Mouse (Mus musculus) MEL (cell line): ENCODE data around the gene Cadps.

Source experiments
- CTCF ChIP-seq, 3 experiments: IDR thresholded peaks in 2 of 3; conservative IDR thresholded peaks in 1 of 3; 2 replicates each; pipeline ENCODE4 v1.5.1; 2011 to 2012; ENCODE audit warnings: low read length in 3 of 3, low read depth in 2 of 3, mild to moderate bottlenecking in 2 of 3, improper control_type of control experiment in 1 of 3, inconsistent platforms in 1 of 3, mixed read lengths in 1 of 3, moderate library complexity in 1 of 3; ENCODE audit not compliant: control insufficient read depth in 1 of 3, insufficient read depth in 1 of 3, poor library complexity in 1 of 3, severe bottlenecking in 1 of 3
- GABPA ChIP-seq: IDR thresholded peaks from 2 replicates; pipeline ENCODE4 v1.6.1; 2012; ENCODE audit warnings: low read depth, mild to moderate bottlenecking, inconsistent platforms, low read length, improper control_type of control experiment, moderate library complexity
- MAFK ChIP-seq: IDR thresholded peaks from 2 replicates; pipeline ENCODE4 v1.6.1; 2011; ENCODE audit warnings: low read depth, mild to moderate bottlenecking, low read length, improper control_type of control experiment, borderline replicate concordance
- SMC3 ChIP-seq: IDR thresholded peaks from 2 replicates; pipeline ENCODE4 v1.6.1; 2011; ENCODE audit warnings: low read depth, low read length, improper control_type of control experiment
- ZNF384 ChIP-seq: IDR thresholded peaks from 2 replicates; pipeline ENCODE4 v1.6.1; 2012; ENCODE audit warnings: low read depth, mild to moderate bottlenecking, inconsistent platforms, low read length, improper control_type of control experiment

DNA sequence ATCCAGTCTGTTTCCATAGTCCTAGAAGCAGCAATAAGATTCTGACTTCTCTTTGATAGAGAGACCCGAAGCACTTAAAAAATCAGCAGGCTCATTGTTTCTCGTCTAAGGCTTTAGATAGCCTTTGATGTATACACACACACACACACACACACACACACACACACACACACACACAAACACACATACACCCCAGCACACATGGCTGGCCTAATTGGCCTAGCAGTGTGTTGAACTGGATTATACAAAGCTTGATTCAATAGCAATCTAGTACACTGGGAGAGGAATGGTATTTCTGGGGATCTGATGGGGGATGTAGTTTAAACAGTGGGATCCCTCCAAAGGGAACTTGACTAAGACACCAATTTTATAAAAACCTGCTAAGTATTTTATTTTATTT, 381.9 kb downstream of the Cadps start:
- TF ChIP-seq SMC3 (no peak), CTCF (IDR thresholded peaks at IDR 0.05 in 2 of 3, conservative IDR thresholded peaks at IDR 0.05 in 1 of 3; ENCODE audit: control insufficient read depth in 1 of 3, insufficient read depth in 1 of 3, low read depth in 2 of 3, low read length in 3 of 3, poor library complexity in 1 of 3, severe bottlenecking in 1 of 3) (no peak), MAFK (no peak), ZNF384 (no peak), GABPA (no peak)
